Mouse (Mus musculus) liver, embryonic 11.5 days (tissue): Measurements from ENCODE around the gene Tusc2. TPM values are rescaled to one million over a fixed set of nuclear protein-coding genes. Genes with fewer than 3 reads are reported as not detected.

ENCODE experiments used
- polyA plus RNA-seq: library from polyadenylated mRNA; unstranded; fragments of >200 nt; fragmentation: Nextera tagmentation; extraction: Ambion mirVana; gene quantifications from 2 replicates; pipeline ENCODE4 v1.2.1, GENCODE M21; 2014

Tusc2 gene
- polyA plus RNA-seq, 1 experiment from 2014 or later = 62.7 TPM

Other genes starting within 250 kb of the Tusc2 start
- gene Hemk1, start 224.9 kb upstream of the Tusc2 start, polyA plus RNA-seq = 8.2 and 8.7 TPM in 2 replicates
- gene 6430571L13Rik, start 222.7 kb upstream of the Tusc2 start, polyA plus RNA-seq = 0.05 and 0.10 TPM in 2 replicates
- 0.13 and 0.18 TPM in 2 replicates for gene Cacna2d2, start 163.6 kb upstream of the Tusc2 start, polyA plus RNA-seq
- gene Tmem115, start 29.3 kb upstream of the Tusc2 start, polyA plus RNA-seq = 35.4 and 35.9 TPM in 2 replicates
- 28.9 and 31.0 TPM in 2 replicates for gene Cyb561d2, start 21.1 kb upstream of the Tusc2 start, polyA plus RNA-seq
- gene Nprl2, start 21.0 kb upstream of the Tusc2 start, polyA plus RNA-seq = 26.5 and 31.3 TPM in 2 replicates
- 0.10 and 0.35 TPM in 2 replicates for gene Zmynd10, start 16.0 kb upstream of the Tusc2 start, polyA plus RNA-seq
- 31.2 and 37.0 TPM in 2 replicates for gene Rassf1, start 11.7 kb upstream of the Tusc2 start, polyA plus RNA-seq
- gene Hyal2, start 4.7 kb downstream of the Tusc2 start, polyA plus RNA-seq = 89.7 and 92.5 TPM in 2 replicates
- 4.2 and 4.6 TPM in 2 replicates for gene Hyal1, start 13.7 kb downstream of the Tusc2 start, polyA plus RNA-seq
- 20.5 and 20.7 TPM in 2 replicates for gene Naa80, start 15.6 kb downstream of the Tusc2 start, polyA plus RNA-seq
- gene Hyal3, start 17.6 kb downstream of the Tusc2 start, polyA plus RNA-seq = 1.0 and 1.5 TPM in 2 replicates
- 219 and 230 TPM in 2 replicates for gene Ifrd2, start 24.4 kb downstream of the Tusc2 start, polyA plus RNA-seq
- 0.63 and 0.79 TPM in 2 replicates for gene Sema3b, start 46.0 kb downstream of the Tusc2 start, polyA plus RNA-seq
- 217 and 233 TPM in 2 replicates for gene Gnai2, start 72.1 kb downstream of the Tusc2 start, polyA plus RNA-seq
- gene Slc38a3, start 106.3 kb downstream of the Tusc2 start, polyA plus RNA-seq = 3.9 and 4.0 TPM in 2 replicates
- gene Gnat1, start 116.5 kb downstream of the Tusc2 start, polyA plus RNA-seq = 4.7 and 5.0 TPM in 2 replicates
- 5.9 and 6.2 TPM in 2 replicates for gene Sema3f, start 147.2 kb downstream of the Tusc2 start, polyA plus RNA-seq
- 115 and 123 TPM in 2 replicates for gene Rbm5, start 207.7 kb downstream of the Tusc2 start, polyA plus RNA-seq